Mouse (Mus musculus): ENCODE data around the gene Gm10642.

The Gm10642 gene

GRCm38 (mm10) chr9:70656130-70657007, at the start of gene Gm10642:
Gene Gm10642, plus strand, starts transcription at chr9:70656251.
- DNase-seq, result peak; percentile 97

GRCm38 (mm10) chr9:70611026-70611673, 44.9 kb upstream of the Gm10642 start:
- DNase-seq, result peak; percentile 90

- no peak for DNase-seq
These were observed 26.3 kb upstream of the Gm10642 start for GRCm38 (mm10) chr9:70629711-70630110.

- no peak for DNase-seq
These were observed 24.4 kb upstream of the Gm10642 start for GRCm38 (mm10) chr9:70631665-70632064.

GRCm38 (mm10) chr9:70636748-70637147, 19.3 kb upstream of the Gm10642 start:
- DNase-seq, result no peak

GRCm38 (mm10) chr9:70650260-70650659, 5.8 kb upstream of the Gm10642 start:
- no peak for DNase-seq

GRCm38 (mm10) chr9:70650994-70651393, 5.1 kb upstream of the Gm10642 start:
- DNase-seq, result peak; percentile 55

- DNase-seq, result no peak
These were observed 3.8 kb upstream of the Gm10642 start for GRCm38 (mm10) chr9:70652221-70652620.

- DNase-seq, result no peak
These were observed 2.2 kb upstream of the Gm10642 start for GRCm38 (mm10) chr9:70653875-70654274.

- no peak for DNase-seq
These were observed 1.6 kb upstream of the Gm10642 start for GRCm38 (mm10) chr9:70654496-70654895.

GRCm38 (mm10) chr9:70655764-70656129, 304 bp upstream of the Gm10642 start:
- DNase-seq, result no peak

- peak; percentile 100 for DNase-seq
These were observed 1.2 kb downstream of the Gm10642 start, which contains the start of gene Mindy2 for GRCm38 (mm10) chr9:70657013-70657967. Gene Mindy2, minus strand, starts transcription at chr9:70657174.

GRCm38 (mm10) chr9:70658266-70658665, 2.2 kb downstream of the Gm10642 start:
- DNase-seq, result no peak

- DNase-seq, result no peak
These were observed 8.8 kb downstream of the Gm10642 start for GRCm38 (mm10) chr9:70664847-70665246.

- no peak for DNase-seq
These were observed 9.5 kb downstream of the Gm10642 start for GRCm38 (mm10) chr9:70665372-70666145.

GRCm38 (mm10) chr9:70666811-70667210, 10.8 kb downstream of the Gm10642 start:
- DNase-seq, result peak; percentile 92

GRCm38 (mm10) chr9:70668048-70668447, 12.0 kb downstream of the Gm10642 start:
- no peak for DNase-seq

- DNase-seq, result no peak
These were observed 13.1 kb downstream of the Gm10642 start for GRCm38 (mm10) chr9:70669197-70669596.

- peak; percentile 33 for DNase-seq
These were observed 14.3 kb downstream of the Gm10642 start for GRCm38 (mm10) chr9:70670381-70670780.

GRCm38 (mm10) chr9:70671278-70671677, 15.2 kb downstream of the Gm10642 start:
- peak; percentile 81 for DNase-seq

- DNase-seq, result peak; percentile 78
These were observed 15.9 kb downstream of the Gm10642 start for GRCm38 (mm10) chr9:70671772-70672579.

All from heart, adult 11 months (tissue).